Mouse (Mus musculus) heart, embryonic 12.5 days (tissue): ENCODE results near the gene Rnft2. TPM values are rescaled to one million over a fixed set of nuclear protein-coding genes. Genes with fewer than 3 reads are reported as not detected.
A peak's percentile ranks its signal among the peaks of the same experiment; 100 is the strongest.

Source experiments
- ATAC-seq: fragments of 200-750 bp; cut with Nextera tagmentation; 2 replicates; pipeline ENCODE4 v1.8.0; 2017; ENCODE audit warnings: moderate TSS enrichment, moderate library complexity; ENCODE audit not compliant: insufficient number of reproducible peaks, low FRiP score
- H3K27ac ChIP-seq: fragments of 300-500 bp; sonication (generic); 2 replicates; pipeline ENCODE4 v1.5.1; 2016; ENCODE audit warnings: mild to moderate bottlenecking, moderate library complexity; ENCODE audit not compliant: poor library complexity, severe bottlenecking
- H3K27me3 ChIP-seq: fragments of 300-500 bp; sonication (generic); replicated peaks from 2 replicates; pipeline ENCODE4 v1.6.1; 2016; ENCODE audit warnings: mild to moderate bottlenecking, moderate library complexity
- H3K36me3 ChIP-seq: fragments of 300-500 bp; sonication (generic); 2 replicates; pipeline ENCODE4 v1.6.1; 2016; ENCODE audit warnings: mild to moderate bottlenecking, moderate library complexity
- H3K4me1 ChIP-seq: fragments of 300-500 bp; sonication (generic); replicated peaks from 2 replicates; pipeline ENCODE4 v1.6.1; 2016; ENCODE audit warnings: mild to moderate bottlenecking
- H3K4me2 ChIP-seq: fragments of 300-500 bp; sonication (generic); 2 replicates; pipeline ENCODE4 v1.6.1; 2016; ENCODE audit warnings: mild to moderate bottlenecking, moderate library complexity
- H3K4me3 ChIP-seq: fragments of 300-500 bp; sonication (generic); 2 replicates; pipeline ENCODE4 v1.5.1; 2016; ENCODE audit warnings: mild to moderate bottlenecking
- H3K9ac ChIP-seq: fragments of 300-500 bp; sonication (generic); 2 replicates; pipeline ENCODE4 v1.6.1; 2016; ENCODE audit warnings: mild to moderate bottlenecking, moderate library complexity
- H3K9me3 ChIP-seq: fragments of 300-500 bp; sonication (generic); replicated peaks from 2 replicates; pipeline ENCODE4 v1.6.1; 2016; ENCODE audit warnings: mild to moderate bottlenecking, moderate library complexity
- WGBS: fragments of 180-500 bp; shearing (Covaris S2); methylation state at CpG from one replicate; pipeline ENCODE4 v1.1.7; 2016; 5-methylcytosine and 5-hydroxymethylcytosine counted together
- polyA plus RNA-seq: library from polyadenylated mRNA; unstranded; fragments of >200 nt; fragmentation: Nextera tagmentation; extraction: Ambion mirVana; gene quantifications from 2 replicates; pipeline ENCODE4 v1.2.1, GENCODE M21; 2016

The Rnft2 gene
- polyA plus RNA-seq, 1 experiment from 2014 or later = 2.0 TPM

DNA sequence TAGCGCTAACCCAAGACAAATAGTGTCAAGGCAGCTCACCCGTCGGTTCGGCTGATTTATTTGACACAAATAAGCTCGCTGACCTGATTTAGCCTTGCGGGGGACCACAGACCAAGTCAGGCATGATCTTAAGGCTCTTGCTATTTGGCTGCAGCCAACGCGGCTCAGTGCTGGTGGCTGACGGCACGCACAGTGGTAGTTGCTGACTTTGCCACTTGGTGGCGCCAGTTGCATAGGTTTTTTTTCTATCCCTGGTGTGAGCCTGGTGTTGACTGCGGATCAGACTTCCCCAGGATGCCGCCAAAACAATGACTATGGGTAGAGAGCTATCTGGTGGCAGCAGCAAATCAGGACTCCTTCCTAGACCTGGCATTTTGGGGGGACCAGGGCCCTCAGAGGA is 24.1 kb upstream of the Rnft2 start:
- H3K36me3 ChIP-seq = peaks cover 3% of the 10 kb centered on the region; the same call in 1 of the 2 replicates
- H3K4me2 ChIP-seq = peak overlapping the region; percentile 44
- H3K4me3 ChIP-seq = no peak overlapping the region
- H3K9me3 ChIP-seq = no peaks in the 10 kb centered on the region
- H3K9ac ChIP-seq = no peak overlapping the region
- H3K27me3 ChIP-seq = peaks cover 66% of the 10 kb centered on the region
- 2% methylated on average over 13 of the region's 13 CpGs for WGBS
- H3K27ac ChIP-seq = no peak overlapping the region
- H3K4me1 ChIP-seq = peaks cover 18% of the 10 kb centered on the region
- peak; percentile 69 for ATAC-seq

DNA sequence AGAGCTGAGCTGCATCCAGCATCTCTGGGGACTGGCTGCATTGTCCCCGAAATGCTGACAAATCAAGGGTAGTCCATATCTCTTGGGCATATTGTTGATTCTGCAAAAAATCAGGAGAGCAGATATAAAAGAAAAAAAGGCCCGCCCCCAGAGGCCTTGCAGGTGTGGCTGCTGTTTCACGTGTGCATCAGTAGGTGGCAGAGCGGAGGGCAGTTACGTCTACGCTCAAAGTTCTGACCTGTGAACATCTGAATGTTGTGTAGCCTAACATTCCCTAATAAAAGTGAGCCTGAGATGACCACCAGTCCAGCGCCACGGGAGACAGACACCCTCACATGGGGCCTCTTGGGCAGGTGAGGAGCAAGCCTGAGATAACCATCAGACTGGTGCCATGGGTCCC is 21.4 kb upstream of the Rnft2 start:
- H3K9me3 ChIP-seq = no peaks in the 10 kb centered on the region
- H3K4me1 ChIP-seq = peaks cover 6% of the 10 kb centered on the region
- peaks cover 24% of the 10 kb centered on the region for H3K36me3 ChIP-seq
- WGBS = 38% methylated on average over 8 of the region's 8 CpGs
- H3K27me3 ChIP-seq = peaks cover 41% of the 10 kb centered on the region
- no peak for ATAC-seq
- no peak overlapping the region for H3K9ac ChIP-seq
- no peak overlapping the region for H3K4me2 ChIP-seq
- H3K4me3 ChIP-seq = no peak overlapping the region
- H3K27ac ChIP-seq = no peak overlapping the region

DNA sequence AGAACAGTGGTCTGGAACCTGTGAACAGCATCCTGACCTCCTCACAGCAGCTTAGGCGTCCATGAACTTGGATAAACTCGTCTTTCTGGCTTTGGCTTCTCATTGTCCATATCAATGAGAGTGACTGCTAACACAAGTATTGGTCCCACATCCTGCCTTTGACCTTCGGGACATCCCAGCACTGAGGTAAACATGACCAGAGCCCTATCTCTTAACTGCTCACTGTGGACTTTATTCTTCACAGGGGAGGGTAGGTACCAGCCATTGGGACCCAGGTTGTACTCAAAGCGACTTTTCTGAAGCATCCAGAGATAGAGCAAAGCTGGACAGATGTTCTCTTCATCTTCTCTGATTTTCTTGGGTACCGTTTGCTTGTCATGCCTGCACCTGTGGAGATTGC is 20.4 kb upstream of the Rnft2 start:
- peaks cover 33% of the 10 kb centered on the region for H3K36me3 ChIP-seq
- H3K9me3 ChIP-seq = no peaks in the 10 kb centered on the region
- no peak for ATAC-seq
- no peak overlapping the region for H3K4me2 ChIP-seq
- H3K27me3 ChIP-seq = peaks cover 32% of the 10 kb centered on the region
- no peak overlapping the region for H3K27ac ChIP-seq
- 78% methylated on average over 5 of the region's 5 CpGs for WGBS
- H3K9ac ChIP-seq = no peak overlapping the region
- H3K4me1 ChIP-seq = peaks cover 7% of the 10 kb centered on the region; the same call in 1 of the 2 replicates
- no peak overlapping the region for H3K4me3 ChIP-seq

DNA sequence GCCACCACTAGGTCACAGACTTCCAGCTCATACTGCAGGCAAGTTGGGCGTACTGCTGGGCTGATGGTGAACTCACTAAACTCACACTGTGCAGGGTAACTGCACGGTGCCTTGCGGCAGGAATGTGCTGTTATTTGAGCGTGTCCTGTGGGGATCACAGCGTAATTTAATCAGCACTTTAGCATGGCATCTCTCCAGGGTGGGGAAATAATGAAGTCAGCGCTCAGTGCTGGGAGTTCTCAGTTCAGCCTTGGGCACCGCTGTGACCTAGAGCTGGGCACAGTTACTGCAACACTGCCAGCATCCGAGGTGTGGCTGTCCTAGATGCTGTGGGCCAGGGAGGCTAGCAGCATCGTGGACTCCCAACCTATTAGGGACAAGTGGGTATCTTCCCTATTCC is 19.4 kb upstream of the Rnft2 start:
- Histone ChIP-seq H3K36me3 (peaks cover 44% of the 10 kb centered on the region), H3K27me3 (peaks cover 22% of the 10 kb centered on the region), H3K4me3 (no peak overlapping the region), H3K27ac (no peak overlapping the region), H3K9ac (no peak overlapping the region), H3K9me3 (no peaks in the 10 kb centered on the region), H3K4me1 (peaks cover 15% of the 10 kb centered on the region), H3K4me2 (no peak overlapping the region)
- 77% methylated on average over 9 of the region's 9 CpGs for WGBS
- ATAC-seq = no peak

DNA sequence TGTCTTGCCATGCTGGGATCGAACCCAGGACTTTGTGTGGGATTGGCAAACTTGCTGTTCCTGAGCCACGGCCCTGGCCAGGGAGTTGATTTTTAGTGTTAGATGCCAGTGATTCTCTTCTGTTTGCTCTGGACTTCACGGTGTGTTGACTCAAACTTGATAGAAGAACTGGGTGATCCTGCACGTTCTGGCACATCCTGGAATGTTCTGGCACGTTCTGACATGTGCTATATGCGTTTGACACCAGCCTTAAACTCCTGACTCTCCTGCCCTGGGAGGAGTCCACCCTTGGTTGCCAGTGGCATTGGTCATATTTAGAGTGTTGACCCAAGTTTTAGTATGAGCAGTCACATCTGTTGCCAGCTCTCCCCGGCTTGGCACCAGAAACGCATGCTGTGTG is 17.5 kb upstream of the Rnft2 start:
- H3K4me3 ChIP-seq = no peak overlapping the region

DNA sequence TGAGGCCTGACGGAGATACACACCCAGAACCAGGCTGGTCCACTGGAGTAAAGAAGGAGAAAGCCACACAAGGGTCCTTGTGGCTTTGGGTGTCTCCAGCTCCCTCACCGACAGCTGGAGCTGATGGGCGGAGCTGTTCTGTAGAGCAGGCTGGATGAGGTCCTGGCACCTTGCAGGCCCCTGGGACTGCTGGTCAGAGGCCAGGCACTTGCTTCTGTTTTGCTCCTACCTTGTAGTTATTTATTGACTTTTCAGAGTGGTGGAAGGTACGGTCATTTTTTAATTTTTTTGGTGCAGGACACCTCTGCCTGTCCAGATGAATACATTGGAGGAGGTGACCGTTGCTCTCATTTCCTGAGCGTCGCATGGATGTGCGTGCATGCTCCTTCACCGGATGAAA is 16.3 kb upstream of the Rnft2 start:
- Histone ChIP-seq H3K36me3 (peaks cover 75% of the 10 kb centered on the region), H3K27me3 (no peaks in the 10 kb centered on the region), H3K9me3 (no peaks in the 10 kb centered on the region), H3K27ac (no peak overlapping the region), H3K4me1 (peaks cover 17% of the 10 kb centered on the region), H3K4me2 (no peak overlapping the region), H3K9ac (no peak overlapping the region), H3K4me3 (no peak overlapping the region)
- no peak for ATAC-seq
- 93% methylated on average over 9 of the region's 9 CpGs for WGBS

More for the DNA sequence above, 17.5 kb upstream of the Rnft2 start:
- Histone ChIP-seq H3K4me1 (peaks cover 17% of the 10 kb centered on the region), H3K9ac (no peak overlapping the region), H3K36me3 (peaks cover 63% of the 10 kb centered on the region), H3K9me3 (no peaks in the 10 kb centered on the region), H3K27ac (no peak overlapping the region), H3K27me3 (peaks cover 9% of the 10 kb centered on the region), H3K4me2 (no peak overlapping the region)
- 88% methylated on average over 8 of the region's 8 CpGs for WGBS
- no peak for ATAC-seq

DNA sequence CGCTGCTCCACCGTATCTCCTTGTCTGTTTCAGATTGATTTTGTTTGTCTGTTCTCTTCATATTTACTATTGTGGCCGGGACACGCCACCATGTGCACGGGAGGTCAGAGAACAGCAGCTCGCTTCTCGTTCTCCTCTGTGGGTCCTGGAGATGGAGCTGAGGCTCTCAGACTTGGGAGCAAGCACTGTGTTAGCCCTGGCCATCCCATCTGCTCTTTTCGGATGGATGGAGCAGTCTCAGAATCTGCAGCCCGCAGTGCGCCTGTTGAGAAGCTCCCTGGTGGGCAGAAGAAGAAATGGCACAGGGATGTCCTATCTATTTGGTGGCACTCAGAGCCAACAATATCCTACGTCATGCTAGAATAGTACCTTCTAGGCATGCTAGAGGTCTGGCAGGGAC is 15.7 kb upstream of the Rnft2 start:
- WGBS = 91% methylated on average over 11 of the region's 11 CpGs
- Histone ChIP-seq H3K27ac (no peak overlapping the region), H3K27me3 (no peaks in the 10 kb centered on the region), H3K4me3 (no peak overlapping the region), H3K36me3 (peaks cover 81% of the 10 kb centered on the region), H3K9me3 (no peaks in the 10 kb centered on the region), H3K9ac (no peak overlapping the region), H3K4me1 (peaks cover 17% of the 10 kb centered on the region), H3K4me2 (no peak overlapping the region)
- no peak for ATAC-seq

DNA sequence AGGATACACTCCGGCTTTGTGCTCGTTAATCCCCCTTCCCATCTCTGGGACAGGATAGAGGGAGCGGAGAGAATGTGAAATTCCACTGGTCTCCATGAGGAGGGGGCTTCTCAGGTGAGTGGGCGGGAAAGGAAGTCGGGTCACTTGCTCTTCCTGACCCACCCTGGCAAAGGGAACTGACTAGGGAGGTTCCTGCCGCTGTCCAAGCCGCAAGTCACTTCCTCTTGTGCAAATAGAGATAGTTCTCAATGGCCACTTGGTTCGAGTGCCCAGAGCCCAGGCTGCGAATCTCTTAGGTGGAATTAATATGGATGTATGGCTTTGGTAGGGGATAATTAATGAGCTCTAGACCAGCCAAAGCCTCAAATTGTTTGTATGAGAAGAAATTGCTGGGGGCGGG is 15.1 kb upstream of the Rnft2 start:
- H3K9me3 ChIP-seq = no peaks in the 10 kb centered on the region
- no peaks in the 10 kb centered on the region for H3K27me3 ChIP-seq
- WGBS = 70% methylated on average over 10 of the region's 10 CpGs
- peaks cover 17% of the 10 kb centered on the region for H3K4me1 ChIP-seq
- ATAC-seq = no peak
- H3K36me3 ChIP-seq = peaks cover 82% of the 10 kb centered on the region
- no peak overlapping the region for H3K4me3 ChIP-seq
- H3K9ac ChIP-seq = no peak overlapping the region
- H3K27ac ChIP-seq = no peak overlapping the region
- no peak overlapping the region for H3K4me2 ChIP-seq

DNA sequence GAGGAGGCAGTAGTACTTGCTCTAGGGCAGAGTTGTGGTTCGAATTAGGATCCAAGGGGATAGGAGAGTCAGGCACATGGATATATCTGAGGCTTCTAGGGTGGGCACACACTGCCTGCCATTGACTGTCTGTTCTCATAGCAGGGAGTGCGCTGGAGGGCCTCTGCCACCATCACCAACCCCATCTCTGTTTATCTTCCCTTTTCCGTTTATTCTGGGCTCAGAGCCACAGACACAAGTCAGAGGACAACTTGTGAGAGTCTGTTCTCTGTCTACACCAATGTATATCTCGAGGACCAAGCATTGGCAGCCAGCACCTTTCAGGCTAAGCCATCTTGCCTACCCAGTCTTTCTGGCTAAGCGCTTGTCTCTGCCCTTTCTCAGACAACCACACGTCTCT is 14.7 kb upstream of the Rnft2 start:
- Histone ChIP-seq H3K9me3 (no peaks in the 10 kb centered on the region), H3K4me1 (peaks cover 17% of the 10 kb centered on the region), H3K36me3 (peaks cover 82% of the 10 kb centered on the region), H3K9ac (no peak overlapping the region), H3K4me3 (no peak overlapping the region), H3K27ac (no peak overlapping the region), H3K27me3 (no peaks in the 10 kb centered on the region), H3K4me2 (no peak overlapping the region)
- 62% methylated on average over 6 of the region's 6 CpGs for WGBS
- ATAC-seq = peak; percentile 49; the same call in 1 of the 2 replicates

DNA sequence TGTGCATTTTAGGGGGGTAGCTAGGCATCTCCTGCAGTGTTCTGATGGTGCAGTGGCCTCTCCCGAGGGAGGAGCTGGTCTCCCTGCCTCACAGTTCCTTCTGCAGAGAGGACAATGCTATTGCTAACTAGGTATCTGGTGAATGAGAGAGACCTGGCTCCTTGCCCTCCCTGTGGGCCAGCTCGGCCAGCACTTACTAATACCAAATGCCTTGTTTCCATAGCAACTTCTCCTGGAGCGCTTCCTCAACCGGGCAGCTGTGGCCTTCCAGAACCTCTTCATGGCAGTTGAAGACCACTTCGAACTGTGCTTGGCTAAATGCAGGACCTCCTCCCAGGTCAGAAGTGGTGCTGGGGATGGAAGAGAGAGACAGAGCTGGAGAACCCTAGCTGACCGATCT is 14.2 kb upstream of the Rnft2 start:
- Histone ChIP-seq H3K9me3 (no peaks in the 10 kb centered on the region), H3K9ac (no peak overlapping the region), H3K4me3 (no peak overlapping the region), H3K36me3 (peaks cover 80% of the 10 kb centered on the region), H3K4me1 (peaks cover 17% of the 10 kb centered on the region), H3K27ac (no peak overlapping the region), H3K4me2 (no peak overlapping the region), H3K27me3 (no peaks in the 10 kb centered on the region)
- ATAC-seq = no peak
- WGBS = 72% methylated on average over 6 of the region's 6 CpGs

DNA sequence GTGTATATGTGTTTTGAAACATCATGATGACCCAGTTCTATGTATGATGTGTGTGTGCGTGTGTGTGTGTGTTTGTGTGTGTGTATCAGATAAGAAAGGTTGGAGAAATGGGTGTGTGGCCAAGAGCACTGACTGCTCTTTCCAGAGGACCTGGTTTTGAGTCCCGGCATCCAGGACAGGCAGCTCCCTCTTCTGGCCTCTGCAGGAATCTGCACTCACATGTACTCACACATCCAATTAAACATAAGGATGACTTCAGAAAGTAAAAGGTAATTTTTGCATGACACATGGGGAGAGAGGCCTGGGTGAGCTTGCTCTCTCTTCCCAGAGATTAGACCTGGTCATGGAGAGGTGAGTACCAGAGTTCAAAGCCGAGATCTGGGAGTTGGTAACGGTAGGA is 12.1 kb upstream of the Rnft2 start:
- no peak for ATAC-seq

DNA sequence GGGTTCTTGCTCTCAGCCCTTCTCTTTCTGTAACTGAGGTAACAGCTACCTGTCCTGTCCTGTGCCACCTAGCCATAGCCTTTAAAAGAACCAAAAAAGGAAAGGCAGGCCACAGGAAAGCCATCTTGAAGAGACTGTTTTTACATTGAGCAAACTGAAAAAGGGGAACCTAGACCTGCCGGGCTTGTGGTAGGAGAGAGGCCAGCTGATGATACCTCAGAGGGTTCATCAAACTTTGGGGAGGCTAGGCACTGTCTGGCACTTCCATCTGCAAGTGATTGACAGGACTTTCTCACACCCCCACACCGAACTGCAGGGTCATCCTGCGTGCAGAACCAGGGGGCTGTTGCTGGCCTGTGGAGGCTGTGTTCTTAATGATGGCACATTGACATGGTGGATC is 8.6 kb upstream of the Rnft2 start:
- no peaks in the 10 kb centered on the region for H3K9me3 ChIP-seq
- H3K36me3 ChIP-seq = peaks cover 41% of the 10 kb centered on the region
- no peak overlapping the region for H3K4me2 ChIP-seq
- H3K4me3 ChIP-seq = no peak overlapping the region
- H3K9ac ChIP-seq = no peak overlapping the region
- H3K27ac ChIP-seq = no peak overlapping the region
- no peaks in the 10 kb centered on the region for H3K27me3 ChIP-seq
- 0 out of 2 replicates have a peak, but pooled peaks cover 5% of the 10 kb centered on the region for H3K4me1 ChIP-seq
- 81% methylated on average over 3 of the region's 3 CpGs for WGBS
- no peak for ATAC-seq

More for the DNA sequence above, 12.1 kb upstream of the Rnft2 start:
- no peak overlapping the region for H3K27ac ChIP-seq
- H3K9ac ChIP-seq = no peak overlapping the region
- H3K9me3 ChIP-seq = no peaks in the 10 kb centered on the region
- H3K4me3 ChIP-seq = no peak overlapping the region
- H3K27me3 ChIP-seq = no peaks in the 10 kb centered on the region
- H3K4me1 ChIP-seq = peaks cover 17% of the 10 kb centered on the region
- WGBS = 92% methylated on average over 4 of the region's 4 CpGs
- no peak overlapping the region for H3K4me2 ChIP-seq
- peaks cover 64% of the 10 kb centered on the region for H3K36me3 ChIP-seq
